Mouse (Mus musculus) bone marrow, adult 2 months (tissue): ENCODE results near the gene Rcn2. TPM values are rescaled to one million over a fixed set of nuclear protein-coding genes. Genes with fewer than 3 reads are reported as not detected.
A peak's percentile ranks its signal among the peaks of the same experiment; 100 is the strongest.

ENCODE experiments used
- H3K27ac ChIP-seq: fragments of 200-500 bp; 2 replicates; pipeline ENCODE4 v1.5.1; 2012; ENCODE audit warnings: low read depth, mild to moderate bottlenecking, control low read depth, inconsistent platforms, low read length; ENCODE audit not compliant: control insufficient read depth, poor library complexity, insufficient read depth
- H3K4me1 ChIP-seq: fragments of 200-500 bp; 2 replicates; pipeline ENCODE4 v1.6.1; 2011; ENCODE audit warnings: low read length; ENCODE audit not compliant: control insufficient read depth, insufficient read depth
- H3K4me3 ChIP-seq: fragments of 200-500 bp; replicated peaks from 2 replicates; pipeline ENCODE3; 2011; ENCODE audit warnings: mild to moderate bottlenecking, low read depth, low read length, control low read depth; ENCODE audit not compliant: control insufficient read depth
- CTCF ChIP-seq: fragments of 200-500 bp; IDR thresholded peaks from 2 replicates; pipeline ENCODE4 v1.5.1; 2011; ENCODE audit warnings: low read length, control low read depth; ENCODE audit not compliant: control insufficient read depth, insufficient read depth
- POLR2A ChIP-seq: fragments of 200-500 bp; IDR thresholded peaks from 2 replicates; pipeline ENCODE4 v1.6.1; 2011; ENCODE audit warnings: low read depth, mild to moderate bottlenecking, control low read depth, low read length, borderline replicate concordance; ENCODE audit not compliant: control insufficient read depth
- WGBS: fragments of 180-500 bp; shearing (Covaris S2); methylation state at CpG from one replicate; pipeline ENCODE4 v1.1.7; 2018; 5-methylcytosine and 5-hydroxymethylcytosine counted together
- polyA plus RNA-seq: library from polyadenylated mRNA; stranded (reverse); fragments of >200 nt; gene quantifications from 2 replicates; pipeline ENCODE4 v1.2.4, GENCODE M21; 2011; ENCODE audit warnings: low replicate concordance; ENCODE audit not compliant: missing spikeins, insufficient read depth, insufficient read length

The Rcn2 gene
- polyA plus RNA-seq, 1 experiment: 10.1 TPM

DNA sequence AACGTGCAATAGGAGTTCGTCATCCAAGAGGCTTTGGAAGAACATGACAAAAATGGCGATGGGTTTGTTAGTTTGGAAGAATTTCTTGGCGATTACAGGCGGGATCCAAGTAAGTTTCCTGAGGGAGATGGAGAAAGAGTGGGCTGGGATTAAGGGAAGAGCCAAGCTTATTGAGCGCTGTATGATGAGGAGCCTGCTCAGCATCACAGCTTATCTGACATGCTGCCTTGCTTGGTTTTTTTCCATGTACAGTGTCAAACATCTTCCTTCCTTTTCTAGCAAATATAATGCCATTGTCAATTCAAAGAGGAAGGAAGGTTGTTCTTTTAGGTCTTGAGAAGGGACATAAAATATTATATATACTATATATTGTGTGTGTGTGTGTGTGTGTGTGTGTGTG, 14.5 kb downstream of the Rcn2 start:
- WGBS: 87% methylated on average over 6 of the region's 6 CpGs
- TF ChIP-seq POLR2A (no peak), CTCF (no peak)

GRCm38 (mm10) chr9:56062336-56062735, 20.7 kb downstream of the Rcn2 start:
- H3K27ac ChIP-seq: no peak overlapping the region
- 91% methylated on average over 5 of the region's 5 CpGs for WGBS
- H3K4me3 ChIP-seq: no peak overlapping the region
- no peaks in the 10 kb centered on the region for H3K4me1 ChIP-seq
- no peak for TF ChIP-seq CTCF
- no peak for TF ChIP-seq POLR2A

More for the DNA sequence above, 14.5 kb downstream of the Rcn2 start:
- H3K4me3 ChIP-seq: no peak overlapping the region
- no peaks in the 10 kb centered on the region; the same call in 1 of the 2 replicates for H3K4me1 ChIP-seq
- no peak overlapping the region for H3K27ac ChIP-seq

DNA sequence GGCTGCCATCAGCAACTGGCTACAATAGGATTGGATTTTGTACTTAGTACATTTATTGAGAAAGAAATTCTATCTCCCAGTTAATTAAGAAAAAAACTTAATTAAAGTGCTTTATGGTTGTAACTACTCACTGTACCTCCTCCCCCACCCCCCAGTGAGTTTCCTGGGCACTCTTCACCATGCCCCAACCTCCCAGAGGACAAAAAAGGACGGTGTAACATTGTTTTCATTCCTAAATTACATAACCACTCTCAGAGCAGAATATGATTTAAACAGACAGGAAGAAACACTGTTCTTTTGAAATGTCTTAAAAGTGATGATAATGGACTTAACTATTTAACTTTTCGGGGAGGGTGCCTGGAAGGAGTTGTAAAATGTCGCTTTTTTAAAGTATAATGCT, 23.4 kb downstream of the Rcn2 start:
- Histone ChIP-seq H3K4me3 (no peak overlapping the region), H3K4me1 (no peaks in the 10 kb centered on the region; the same call in 1 of the 2 replicates), H3K27ac (no peak overlapping the region)
- TF ChIP-seq POLR2A (no peak), CTCF (no peak)
- WGBS: 46% methylated on average over 3 of the region's 3 CpGs

- TF ChIP-seq POLR2A (no peak), CTCF (no peak)
- Histone ChIP-seq H3K4me3 (no peak overlapping the region), H3K4me1 (no peaks in the 10 kb centered on the region; the same call in none of the 2 replicates), H3K27ac (no peak overlapping the region)
- 46% methylated on average over 4 of the region's 4 CpGs for WGBS
These were observed 26.3 kb downstream of the Rcn2 start for GRCm38 (mm10) chr9:56067964-56068363.

- H3K27ac ChIP-seq: no peak overlapping the region
- H3K4me3 ChIP-seq: no peak overlapping the region
- no peak for TF ChIP-seq POLR2A
- TF ChIP-seq CTCF: no peak
- 93% methylated on average over 1 of the region's 1 CpGs for WGBS
- no peaks in the 10 kb centered on the region; the same call in none of the 2 replicates for H3K4me1 ChIP-seq
These were observed 27.0 kb downstream of the Rcn2 start for GRCm38 (mm10) chr9:56068630-56069029.

- H3K4me1 ChIP-seq: peaks cover 8% of the 10 kb centered on the region
- H3K27ac ChIP-seq: no peak overlapping the region
- WGBS: 69% methylated on average over 2 of the region's 2 CpGs
- no peak overlapping the region for H3K4me3 ChIP-seq
- TF ChIP-seq POLR2A: no peak
- TF ChIP-seq CTCF: no peak
These were observed 31.2 kb downstream of the Rcn2 start for GRCm38 (mm10) chr9:56072861-56073260.

DNA sequence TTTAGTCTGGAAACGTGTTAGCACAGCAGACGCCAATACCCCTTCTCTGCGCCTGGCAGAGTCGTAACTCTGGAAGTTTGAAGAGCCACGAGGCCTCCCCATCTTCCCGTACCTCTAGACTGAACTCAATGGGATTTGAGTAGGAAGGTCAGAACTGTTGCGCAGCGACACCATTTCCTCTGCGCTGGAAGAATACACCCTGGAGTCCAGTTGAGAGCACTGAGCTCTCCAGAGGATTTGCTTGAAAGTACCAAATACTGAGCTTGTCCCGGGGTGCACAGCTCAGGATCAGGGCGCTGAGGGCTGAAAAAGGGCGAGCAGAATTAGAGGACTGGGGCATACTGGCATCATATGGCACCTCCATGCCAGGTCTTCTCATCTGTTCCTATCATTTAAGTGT, 33.2 kb downstream of the Rcn2 start:
- Histone ChIP-seq H3K4me3 (no peak overlapping the region), H3K27ac (no peak overlapping the region), H3K4me1 (peaks cover 9% of the 10 kb centered on the region)
- 77% methylated on average over 12 of the region's 12 CpGs for WGBS
- TF ChIP-seq POLR2A: no peak
- TF ChIP-seq CTCF: no peak

DNA sequence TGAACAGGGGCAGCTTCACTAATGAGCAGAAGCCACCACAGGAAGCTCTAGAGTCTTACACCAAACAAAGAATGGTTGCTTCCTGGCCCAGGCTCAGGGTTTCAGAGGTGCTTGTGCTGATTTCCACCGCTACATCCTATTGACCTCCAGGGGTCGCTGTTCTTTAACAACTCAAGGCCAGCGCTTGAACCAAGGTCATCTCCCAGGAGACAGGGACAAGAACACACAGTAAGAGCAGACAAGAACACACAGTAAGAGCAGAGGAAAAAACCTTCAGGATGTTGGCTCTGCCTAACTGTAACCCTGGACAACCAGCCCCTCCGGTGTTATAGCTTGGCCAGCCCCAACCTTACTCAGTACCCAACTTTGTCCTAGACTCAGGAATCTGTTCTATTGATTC, 33.6 kb downstream of the Rcn2 start:
- H3K4me3 ChIP-seq: no peak overlapping the region
- 3% methylated on average over 4 of the region's 4 CpGs for WGBS
- TF ChIP-seq CTCF (peak; percentile 83), POLR2A (no peak)
- H3K4me1 ChIP-seq: peaks cover 9% of the 10 kb centered on the region
- H3K27ac ChIP-seq: peak overlapping the region; percentile 83
